Mouse (Mus musculus) E14TG2a.4 (cell line): ENCODE results near the gene Fam13a.

ENCODE experiments used
- CTCF ChIP-seq: conservative IDR thresholded peaks from 2 replicates; pipeline ENCODE4 v1.5.1; 2014; ENCODE audit warnings: low read length
- NANOG ChIP-seq: IDR thresholded peaks from 2 replicates; pipeline ENCODE4 v1.6.1; 2014; ENCODE audit warnings: borderline replicate concordance, low read length, mixed read lengths
- POU5F1 ChIP-seq: IDR thresholded peaks from 2 replicates; pipeline ENCODE4 v1.6.1; 2014; ENCODE audit warnings: low read length, borderline replicate concordance

- TF ChIP-seq CTCF = no peak
- TF ChIP-seq POU5F1 = no peak
- TF ChIP-seq NANOG = no peak
Measured at GRCm38 (mm10) chr6:58893307-58893706, 131.0 kb downstream of the Fam13a start.
